In the genomic region with DNA sequence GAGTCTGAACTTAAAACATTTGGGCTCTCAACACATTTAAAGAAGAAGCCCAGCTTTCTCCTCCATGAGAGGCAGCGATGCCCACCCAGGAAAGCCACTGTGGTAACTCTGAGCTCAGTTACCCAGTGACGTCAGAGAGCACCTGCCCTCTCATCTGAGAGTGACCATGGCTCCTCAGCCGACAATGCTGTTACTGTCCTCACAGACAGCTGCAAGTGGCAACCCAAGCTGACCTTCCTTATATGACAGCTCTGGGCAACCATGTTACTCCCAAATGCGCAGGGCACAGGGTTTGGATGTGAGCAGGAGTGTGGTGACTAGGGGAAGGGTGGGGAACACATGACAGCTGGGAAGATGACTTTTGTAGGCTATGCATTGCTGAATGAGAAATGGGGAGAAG, we compare ENCODE assay signal across 21 mouse cellular contexts. TPM values are rescaled to one million over a fixed set of nuclear protein-coding genes. Genes with fewer than 3 reads are reported as not detected.
"Had no signal": no experiment of that assay in that cellular context is flagged by ENCODE, and none has a peak within 500 bp of the region (broad histone marks: within the 10 kb centered on the region; RNA-seq: fewer than 3 reads in every experiment).

No protein-coding gene starts in this region.

- H3K27ac ChIP-seq: neural tube, embryonic 13.5 days; neural tube, embryonic 15.5 days; stomach, embryonic 15.5 days; stomach, postnatal 0 days had no signal

- H3K27me3 ChIP-seq: neural tube, embryonic 13.5 days; neural tube, embryonic 15.5 days; stomach, embryonic 15.5 days had no signal

- H3K9me3 ChIP-seq: neural tube, embryonic 13.5 days; neural tube, embryonic 15.5 days; stomach, embryonic 15.5 days had no signal

- H3K4me3 ChIP-seq: neural tube, embryonic 13.5 days; neural tube, embryonic 15.5 days; stomach, embryonic 15.5 days had no signal

- H3K9ac ChIP-seq: neural tube, embryonic 13.5 days; neural tube, embryonic 15.5 days; stomach, embryonic 15.5 days had no signal

- DNase-seq: retina, postnatal 1 day; right cerebral cortex, adult 18-20 months; right cerebral cortex, postnatal 14 days; right cerebral cortex, postnatal 25 days; right cerebral cortex, postnatal 4 days; spleen, adult 18-20 months; thymus, adult 18-20 months; thymus, adult 2 months; thymus, postnatal 14 days; thymus, postnatal 25 days; thymus, postnatal 36 days; thymus, postnatal 4 days had no signal

- H3K36me3 ChIP-seq: neural tube, embryonic 13.5 days; neural tube, embryonic 15.5 days; stomach, embryonic 15.5 days had no signal

- H3K4me2 ChIP-seq: neural tube, embryonic 13.5 days; neural tube, embryonic 15.5 days; stomach, embryonic 15.5 days had no signal

- H3K4me1 ChIP-seq: neural tube, embryonic 13.5 days; neural tube, embryonic 15.5 days; stomach, embryonic 15.5 days had no signal

RNA-seq across cellular contexts. Expression of a gene that starts 52.7 kb away (rescaled TPM):
- total RNA-seq: neutrophil, adult 5-6 weeks had no signal
- polyA plus RNA-seq: small intestine, adult 2 months; spleen, adult 2 months; stomach, embryonic 14.5 days; testis, adult 2 months; thymus, adult 2 months had no signal
